Mouse (Mus musculus) embryonic facial prominence, embryonic 11.5 days (tissue): ENCODE results near the gene Ushbp1. TPM values are rescaled to one million over a fixed set of nuclear protein-coding genes. Genes with fewer than 3 reads are reported as not detected.

Experiments used
- ATAC-seq: fragments of 200-750 bp; cut with Nextera tagmentation; replicated peaks from 2 replicates; pipeline ENCODE4 v1.8.0; 2017; ENCODE audit warnings: low read depth; ENCODE audit not compliant: insufficient number of reproducible peaks, low FRiP score, low TSS enrichment
- DNase-seq: peaks from one replicate; pipeline ENCODE4 v3.0.0-alpha.2; 2015; ENCODE audit warnings: low spot score
- H3K27ac ChIP-seq: fragments of 300-500 bp; sonication (generic); replicated peaks from 2 replicates; pipeline ENCODE4 v1.5.1; 2014; ENCODE audit warnings: mild to moderate bottlenecking, low read depth, low read length, control low read depth
- H3K27me3 ChIP-seq: fragments of 300-500 bp; sonication (generic); 2 replicates; pipeline ENCODE4 v1.6.1; 2014; ENCODE audit warnings: mild to moderate bottlenecking, low read length, moderate library complexity, mixed read lengths; ENCODE audit not compliant: control insufficient read depth, insufficient read depth
- H3K36me3 ChIP-seq: fragments of 300-500 bp; sonication (generic); replicated peaks from 2 replicates; pipeline ENCODE4 v1.6.1; 2014; ENCODE audit warnings: low read depth, mild to moderate bottlenecking, low read length, moderate library complexity, mixed read lengths; ENCODE audit not compliant: control insufficient read depth, insufficient read depth
- H3K4me1 ChIP-seq: fragments of 300-500 bp; sonication (generic); 2 replicates; pipeline ENCODE4 v1.6.1; 2014; ENCODE audit warnings: low read length, mixed read lengths; ENCODE audit not compliant: control insufficient read depth, insufficient read depth
- H3K4me2 ChIP-seq: fragments of 300-500 bp; sonication (generic); 2 replicates; pipeline ENCODE4 v1.6.1; 2014; ENCODE audit warnings: low read depth, mild to moderate bottlenecking, control low read depth, low read length, moderate library complexity
- H3K4me3 ChIP-seq: fragments of 300-500 bp; sonication (generic); 2 replicates; pipeline ENCODE4 v1.5.1; 2014; ENCODE audit warnings: low read depth, low read length, control low read depth
- H3K9ac ChIP-seq: fragments of 300-500 bp; sonication (generic); replicated peaks from 2 replicates; pipeline ENCODE4 v1.6.1; 2014; ENCODE audit warnings: mild to moderate bottlenecking, control low read depth, low read length
- H3K9me3 ChIP-seq: fragments of 300-500 bp; sonication (generic); replicated peaks from 2 replicates; pipeline ENCODE4 v1.6.1; 2016; ENCODE audit warnings: mild to moderate bottlenecking, low read length, inconsistent platforms, mixed read lengths; ENCODE audit not compliant: control insufficient read depth
- WGBS: fragments of 180-500 bp; shearing (Covaris S2); extraction: QIAGEN DNeasy Blood & Tissue Kit; methylation state at CpG from one replicate; pipeline ENCODE4 v1.1.7; 2014; 5-methylcytosine and 5-hydroxymethylcytosine counted together
- polyA plus RNA-seq: library from polyadenylated mRNA; unstranded; fragments of >200 nt; fragmentation: Nextera tagmentation; extraction: Ambion mirVana; gene quantifications from 2 replicates; pipeline ENCODE4 v1.2.1, GENCODE M21; 2014

Ushbp1 gene
- polyA plus RNA-seq, 1 experiment from 2014 or later = 2.9 TPM

GRCm38 (mm10) chr8:71391696-71392095 is 3.9 kb downstream of the Ushbp1 start:
- Histone ChIP-seq H3K4me3 (no peak overlapping the region), H3K9me3 (no peaks in the 10 kb centered on the region), H3K9ac (no peak overlapping the region), H3K4me2 (no peak overlapping the region), H3K27me3 (no peaks in the 10 kb centered on the region), H3K27ac (no peak overlapping the region), H3K4me1 (no peaks in the 10 kb centered on the region), H3K36me3 (no peaks in the 10 kb centered on the region)
- DNase-seq = no peak
- ATAC-seq = no peak
- WGBS = 86% methylated on average over 2 of the region's 2 CpGs

- H3K27ac ChIP-seq = no peak overlapping the region
- H3K4me2 ChIP-seq = no peak overlapping the region
- WGBS = 77% methylated on average over 1 of the region's 1 CpGs
- peaks cover 2% of the 10 kb centered on the region for H3K4me1 ChIP-seq
- no peak overlapping the region for H3K9ac ChIP-seq
- ATAC-seq (no peak), DNase-seq (no peak)
- no peak overlapping the region for H3K4me3 ChIP-seq
- no peaks in the 10 kb centered on the region for H3K27me3 ChIP-seq
- no peaks in the 10 kb centered on the region for H3K9me3 ChIP-seq
- H3K36me3 ChIP-seq = no peaks in the 10 kb centered on the region
Observed at GRCm38 (mm10) chr8:71388267-71388666, 7.3 kb downstream of the Ushbp1 start.

- no peak for DNase-seq
- Histone ChIP-seq H3K9ac (no peak overlapping the region), H3K9me3 (no peaks in the 10 kb centered on the region), H3K27ac (no peak overlapping the region), H3K36me3 (no peaks in the 10 kb centered on the region), H3K27me3 (no peaks in the 10 kb centered on the region), H3K4me3 (no peak overlapping the region), H3K4me2 (no peak overlapping the region), H3K4me1 (peaks cover 4% of the 10 kb centered on the region)
- 73% methylated on average over 12 of the region's 12 CpGs for WGBS
- no peak for ATAC-seq
Observed at GRCm38 (mm10) chr8:71385212-71385835, 10.3 kb downstream of the Ushbp1 start.

GRCm38 (mm10) chr8:71383860-71384259 is 11.7 kb downstream of the Ushbp1 start:
- Histone ChIP-seq H3K4me1 (peaks cover 8% of the 10 kb centered on the region), H3K36me3 (no peaks in the 10 kb centered on the region), H3K27me3 (no peaks in the 10 kb centered on the region), H3K27ac (peak overlapping the region; percentile 56; the same call in 1 of the 2 replicates), H3K9me3 (no peaks in the 10 kb centered on the region), H3K4me3 (no peak overlapping the region), H3K4me2 (no peak overlapping the region), H3K9ac (no peak overlapping the region; the same call in 1 of the 2 replicates)
- 34% methylated on average over 3 of the region's 3 CpGs for WGBS
- no peak for DNase-seq
- ATAC-seq = no peak

GRCm38 (mm10) chr8:71383396-71383795 is 12.2 kb downstream of the Ushbp1 start:
- H3K27me3 ChIP-seq = no peaks in the 10 kb centered on the region
- no peak overlapping the region for H3K4me2 ChIP-seq
- peak overlapping the region; percentile 18 for H3K9ac ChIP-seq
- H3K4me1 ChIP-seq = peaks cover 8% of the 10 kb centered on the region
- ATAC-seq = no peak
- no peaks in the 10 kb centered on the region for H3K9me3 ChIP-seq
- DNase-seq = no peak
- 10% methylated on average over 12 of the region's 12 CpGs for WGBS
- H3K27ac ChIP-seq = peak overlapping the region; percentile 56; the same call in 1 of the 2 replicates
- H3K36me3 ChIP-seq = no peaks in the 10 kb centered on the region
- no peak overlapping the region for H3K4me3 ChIP-seq

- peaks cover 8% of the 10 kb centered on the region for H3K4me1 ChIP-seq
- ATAC-seq (peak; percentile 84), DNase-seq (peak; percentile 92)
- H3K9ac ChIP-seq = peak overlapping the region; percentile 67
- peak overlapping the region; percentile 67 for H3K4me3 ChIP-seq
- peak overlapping the region; percentile 98 for H3K4me2 ChIP-seq
- H3K27ac ChIP-seq = peak overlapping the region; percentile 92
- no peaks in the 10 kb centered on the region for H3K36me3 ChIP-seq
- no peaks in the 10 kb centered on the region for H3K27me3 ChIP-seq
- 1% methylated on average over 62 of the region's 80 CpGs for WGBS
- H3K9me3 ChIP-seq = no peaks in the 10 kb centered on the region
Observed at GRCm38 (mm10) chr8:71381971-71382961, 13.3 kb downstream of the Ushbp1 start.

GRCm38 (mm10) chr8:71381421-71381970 is 14.1 kb downstream of the Ushbp1 start, which contains the start of gene Nr2f6:
Gene Nr2f6, minus strand, starts transcription at chr8:71381960.
- H3K4me2 ChIP-seq = peak within 1 kb of the TSS; percentile 98
- under 1% methylated on average over 64 of the region's 89 CpGs for WGBS
- H3K9ac ChIP-seq = peak within 1 kb of the TSS; percentile 67
- H3K27me3 ChIP-seq = no peaks in the 10 kb centered on the region
- peaks cover 8% of the 10 kb centered on the region for H3K4me1 ChIP-seq
- H3K9me3 ChIP-seq = no peaks in the 10 kb centered on the region
- peak; percentile 80 for DNase-seq
- peak; percentile 50; the same call in 1 of the 2 replicates for ATAC-seq
- peak within 1 kb of the TSS; percentile 92 for H3K27ac ChIP-seq
- H3K36me3 ChIP-seq = no peaks in the 10 kb centered on the region
- peak within 1 kb of the TSS; percentile 67 for H3K4me3 ChIP-seq
